Mouse (Mus musculus): Measurements from ENCODE around the gene Gba.

DNA sequence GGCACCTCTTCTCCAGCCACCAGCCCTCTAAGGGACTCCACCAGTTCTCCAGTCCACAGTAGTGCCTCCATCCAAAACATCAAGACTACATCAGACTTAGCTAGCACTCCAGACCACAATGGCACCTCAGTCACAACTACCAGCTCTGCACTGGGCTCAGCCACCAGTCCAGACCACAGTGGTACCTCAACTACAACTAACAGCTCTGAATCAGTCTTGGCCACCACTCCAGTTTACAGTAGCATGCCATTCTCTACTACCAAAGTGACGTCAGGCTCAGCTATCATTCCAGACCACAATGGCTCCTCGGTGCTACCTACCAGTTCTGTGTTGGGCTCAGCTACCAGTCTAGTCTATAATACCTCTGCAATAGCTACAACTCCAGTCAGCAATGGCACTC is 27.8 kb downstream of the Gba start:
- TF ChIP-seq CTCF (IDR thresholded peaks at IDR 0.05; ENCODE audit: control insufficient read depth, insufficient read depth, insufficient read length), result no peak
- TF ChIP-seq MAX (IDR thresholded peaks at IDR 0.05), result no peak
- no peak for TF ChIP-seq USF1 (IDR thresholded peaks at IDR 0.05; ENCODE audit: low read depth)
- no peak for TF ChIP-seq MYOG (IDR thresholded peaks at IDR 0.05; ENCODE audit: control insufficient read depth, extremely low read depth, insufficient read length)
- TF ChIP-seq MYOD1 (IDR thresholded peaks at IDR 0.05; ENCODE audit: control insufficient read depth, insufficient read length, low read depth), result no peak
- TF ChIP-seq CEBPB (IDR thresholded peaks at IDR 0.05; ENCODE audit: low read depth), result no peak
- TF ChIP-seq FOSL1 (IDR thresholded peaks at IDR 0.05; ENCODE audit: insufficient read depth, low read length, poor library complexity, severe bottlenecking), result no peak
